Mouse (Mus musculus) c-Kit-positive CD71-positive TER-119-positive erythroid progenitor cells, embryonic 14.5 days (primary cell): ENCODE results near the gene Apol9b.
A peak's percentile ranks its signal among the peaks of the same experiment; 100 is the strongest.

ENCODE experiments used
- DNase-seq: peaks from one replicate; pipeline ENCODE4 v3.0.0-alpha.2; 2013; ENCODE audit warnings: low spot score

The Apol9b gene

GRCm38 (mm10) chr15:77748414-77748813 is 19.6 kb downstream of the Apol9b start:
- no peak for DNase-seq

GRCm38 (mm10) chr15:77749717-77750116 is 20.9 kb downstream of the Apol9b start:
- DNase-seq = no peak

GRCm38 (mm10) chr15:77750461-77750860 is 21.6 kb downstream of the Apol9b start:
- DNase-seq = no peak

GRCm38 (mm10) chr15:77752443-77752842 is 23.6 kb downstream of the Apol9b start:
- no peak for DNase-seq

GRCm38 (mm10) chr15:77755132-77755531 is 26.3 kb downstream of the Apol9b start:
- peak; percentile 72 for DNase-seq

- no peak for DNase-seq
These were observed 27.2 kb downstream of the Apol9b start for GRCm38 (mm10) chr15:77756081-77756480.

GRCm38 (mm10) chr15:77756848-77757247 is 28.0 kb downstream of the Apol9b start, which contains the start of gene Apol8:
Gene Apol8, minus strand, starts transcription at chr15:77757003.
- DNase-seq = peak; percentile 82

GRCm38 (mm10) chr15:77757586-77758226 is 28.9 kb downstream of the Apol9b start:
- no peak for DNase-seq

GRCm38 (mm10) chr15:77760037-77760436 is 31.2 kb downstream of the Apol9b start:
- no peak for DNase-seq

GRCm38 (mm10) chr15:77761083-77761482 is 32.2 kb downstream of the Apol9b start:
- no peak for DNase-seq

GRCm38 (mm10) chr15:77761561-77762380 is 32.9 kb downstream of the Apol9b start:
- no peak for DNase-seq

GRCm38 (mm10) chr15:77763050-77763449 is 34.2 kb downstream of the Apol9b start:
- DNase-seq = no peak

- DNase-seq = no peak
These were observed 34.9 kb downstream of the Apol9b start for GRCm38 (mm10) chr15:77763702-77764101.

- DNase-seq = no peak
These were observed 35.7 kb downstream of the Apol9b start for GRCm38 (mm10) chr15:77764391-77765006.

- no peak for DNase-seq
These were observed 36.8 kb downstream of the Apol9b start for GRCm38 (mm10) chr15:77765484-77766093.

GRCm38 (mm10) chr15:77766981-77767380 is 38.1 kb downstream of the Apol9b start:
- DNase-seq = no peak

GRCm38 (mm10) chr15:77770341-77770740 is 41.5 kb downstream of the Apol9b start:
- no peak for DNase-seq

- no peak for DNase-seq
These were observed 42.1 kb downstream of the Apol9b start for GRCm38 (mm10) chr15:77770942-77771341.

- peak; percentile 74 for DNase-seq
These were observed 44.5 kb downstream of the Apol9b start for GRCm38 (mm10) chr15:77773099-77773915.

- no peak for DNase-seq
These were observed 45.5 kb downstream of the Apol9b start for GRCm38 (mm10) chr15:77774303-77774702.

- DNase-seq = peak; percentile 75
These were observed 46.5 kb downstream of the Apol9b start for GRCm38 (mm10) chr15:77775186-77775963.
